Mouse (Mus musculus) kidney, adult 8-10 months (tissue): ENCODE results near the gene Plekhm1.
"Not testable (repeated sequence)": the region's sequence is repeated elsewhere in the genome, so short reads cannot be mapped to it uniquely, and the experiment has no call there.

ENCODE experiments used
- DNase-seq, 2 experiments: peaks; one replicate each; pipeline ENCODE4 v3.0.0; 2022

Plekhm1 gene

DNA sequence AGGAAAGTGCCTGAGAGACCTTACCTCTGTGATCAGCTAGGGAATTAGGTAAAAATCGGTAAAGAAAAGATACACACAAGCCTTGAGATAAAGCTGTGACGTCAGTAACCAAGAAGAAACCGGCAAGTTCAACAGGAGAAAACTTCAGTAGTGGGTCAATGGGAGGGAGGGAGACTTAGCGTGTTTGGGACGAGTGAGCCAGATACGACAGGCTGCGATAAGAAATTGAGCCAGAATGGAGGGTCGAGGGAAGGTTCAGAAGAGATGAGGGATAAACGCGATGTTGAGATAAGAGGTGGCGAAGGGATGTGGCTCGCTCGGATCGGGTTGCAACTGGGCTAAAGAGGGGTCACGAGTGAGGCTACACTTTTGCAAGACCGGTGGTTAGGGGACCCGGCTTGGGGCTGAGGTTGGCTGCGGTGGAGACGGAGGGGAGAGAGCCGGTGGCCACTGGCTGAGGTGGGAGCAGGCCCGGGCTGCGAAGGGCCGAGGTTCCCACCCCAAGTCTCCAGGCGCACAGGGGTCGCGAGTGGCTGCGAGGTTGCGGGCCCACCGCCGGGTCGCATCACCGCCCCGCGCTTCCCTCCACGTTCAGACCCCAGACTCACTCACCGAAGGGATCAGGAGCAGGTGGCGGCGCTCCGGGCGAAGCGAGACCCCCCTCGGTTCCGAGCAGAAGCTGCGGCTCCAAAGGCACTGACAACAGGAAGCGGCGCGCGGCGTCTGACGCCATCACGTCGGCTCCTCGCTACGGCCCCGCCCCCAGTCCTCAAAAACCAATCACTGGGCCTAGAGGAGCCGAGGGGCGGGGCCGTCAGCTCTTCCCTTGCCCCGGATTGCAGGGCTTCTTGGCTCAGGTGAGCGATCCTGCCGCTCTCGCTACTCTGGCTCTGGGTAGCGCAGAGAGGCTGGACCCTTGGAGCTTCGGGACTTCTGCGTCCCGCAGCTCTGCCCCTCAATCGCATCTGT is at the start of gene Plekhm1:
Plekhm1 (minus strand) TSS at position 707 of the 969 bp plus-strand sequence.
- peak; percentile 95 to 97 for DNase-seq

DNA sequence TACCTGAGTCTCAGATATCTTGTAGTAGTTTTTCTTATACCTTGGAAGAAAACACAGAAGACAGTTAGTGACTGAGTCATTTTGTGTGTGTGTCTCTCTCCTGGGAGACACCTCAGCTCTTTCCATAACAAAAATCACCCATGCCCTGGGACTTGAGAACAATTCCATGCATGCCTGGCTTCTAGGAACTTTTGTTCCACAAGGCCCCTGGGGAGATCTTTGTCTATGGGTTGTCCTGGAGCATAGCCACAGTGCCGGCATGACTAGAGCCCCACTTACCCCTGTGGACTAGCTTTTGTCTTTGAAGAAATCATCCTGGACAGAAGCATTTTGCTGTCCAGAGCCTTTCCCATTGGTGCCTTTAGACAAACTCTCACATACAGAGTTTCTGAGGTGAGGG is 38.6 kb upstream of the Plekhm1 start:
- not testable (repeated sequence) for DNase-seq

GRCm38 (mm10) chr11:103449721-103450120 is 37.2 kb upstream of the Plekhm1 start:
- DNase-seq, result not testable (repeated sequence)

DNA sequence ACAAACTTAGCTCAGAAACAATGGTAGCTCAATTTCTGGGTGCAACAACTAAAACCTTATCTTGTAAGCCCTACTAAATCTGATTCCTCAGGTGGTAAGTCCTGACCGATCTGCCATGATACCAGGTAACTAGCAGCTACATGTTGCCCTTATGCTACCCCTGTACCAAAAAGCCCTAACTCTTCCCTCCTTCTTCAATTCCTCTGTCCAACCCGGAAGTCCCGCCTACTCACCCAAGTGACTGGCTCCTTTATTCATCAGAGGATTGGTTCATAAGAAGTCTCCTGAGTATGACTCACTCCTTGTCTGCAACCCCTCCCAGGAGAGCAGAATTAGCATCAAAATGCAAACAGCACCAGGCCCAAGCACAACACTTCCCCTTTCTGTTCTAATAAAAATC is 31.2 kb upstream of the Plekhm1 start:
- DNase-seq, result no peak

GRCm38 (mm10) chr11:103436282-103436681 is 23.8 kb upstream of the Plekhm1 start:
- DNase-seq, result no peak

- DNase-seq, result no peak
Observed at GRCm38 (mm10) chr11:103425031-103425430, 12.5 kb upstream of the Plekhm1 start.

- no peak for DNase-seq
Observed at GRCm38 (mm10) chr11:103419667-103420066, 7.2 kb upstream of the Plekhm1 start.

DNA sequence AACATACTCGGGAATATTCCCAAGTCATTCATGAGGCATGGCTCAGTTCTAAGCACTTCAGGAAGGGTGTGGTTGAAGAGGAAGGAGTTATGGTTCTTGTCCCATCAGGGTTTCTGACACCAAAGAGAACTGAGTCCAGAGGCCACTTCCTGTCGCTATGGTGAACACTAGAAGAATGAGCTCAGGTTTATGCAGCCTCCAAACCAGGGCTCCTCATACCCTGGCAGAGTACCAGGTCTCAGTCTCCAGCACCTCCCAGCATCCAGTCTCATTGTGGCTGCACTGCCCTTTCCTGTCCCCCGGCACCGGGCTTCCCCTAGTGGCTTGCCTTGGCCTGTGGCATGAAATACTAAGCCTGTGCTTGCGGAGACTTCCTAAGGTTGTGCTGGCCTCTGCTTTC is 6.7 kb upstream of the Plekhm1 start:
- peak; percentile 18 to 34 for DNase-seq

GRCm38 (mm10) chr11:103413516-103413915 is 1.0 kb upstream of the Plekhm1 start:
- no peak for DNase-seq

DNA sequence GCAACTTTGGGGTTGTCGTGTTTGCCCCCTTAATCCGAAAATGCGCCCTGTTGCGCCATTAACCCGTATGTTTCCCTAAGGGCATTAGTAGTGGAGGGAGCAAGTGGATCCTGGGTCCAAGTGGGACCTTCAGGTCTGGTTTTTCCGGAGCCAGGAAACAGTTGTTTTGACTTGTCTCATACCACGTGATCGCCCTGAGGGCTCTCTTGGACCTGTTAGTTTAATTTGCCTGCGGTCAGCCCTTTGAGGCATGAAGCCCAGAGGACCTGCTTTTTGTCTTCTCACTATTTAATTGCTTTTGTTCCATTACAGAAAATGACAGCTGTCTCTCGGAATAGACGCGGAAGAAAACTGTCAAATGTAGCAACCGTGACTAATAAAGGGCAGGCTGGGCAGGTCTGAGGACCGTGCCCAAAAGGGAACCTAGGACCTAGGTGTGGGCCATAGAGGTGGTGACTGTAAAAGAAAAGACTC is 500 bp upstream of the Plekhm1 start:
- DNase-seq, result peak in 1 of 2 experiments; percentile 66

GRCm38 (mm10) chr11:103411301-103411700 is 1.2 kb downstream of the Plekhm1 start:
- no peak for DNase-seq

DNA sequence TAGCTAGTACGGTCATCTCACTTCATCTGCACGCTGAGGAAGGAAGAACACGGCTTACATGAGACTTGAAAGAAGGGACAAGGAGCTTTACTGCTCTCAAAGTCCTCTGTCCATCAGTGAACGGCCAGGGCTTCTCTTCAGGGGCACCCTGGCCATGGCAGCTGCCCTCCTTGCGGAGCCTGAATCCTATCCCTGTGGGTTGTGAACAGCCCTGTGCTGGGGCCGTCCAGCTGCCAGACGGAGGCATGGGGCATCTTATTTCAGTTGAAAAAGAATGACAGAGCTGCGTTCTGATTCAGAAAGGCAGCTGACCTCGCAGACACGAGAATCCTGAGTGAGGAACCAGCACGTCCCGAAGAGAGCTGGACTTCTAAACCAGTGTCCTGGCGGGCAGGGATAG is 3.6 kb downstream of the Plekhm1 start:
- no peak for DNase-seq

GRCm38 (mm10) chr11:103407136-103407535 is 5.4 kb downstream of the Plekhm1 start:
- not testable (repeated sequence) for DNase-seq

- DNase-seq, result peak; percentile 89 to 91
Observed at GRCm38 (mm10) chr11:103406551-103406950, 5.9 kb downstream of the Plekhm1 start.

DNA sequence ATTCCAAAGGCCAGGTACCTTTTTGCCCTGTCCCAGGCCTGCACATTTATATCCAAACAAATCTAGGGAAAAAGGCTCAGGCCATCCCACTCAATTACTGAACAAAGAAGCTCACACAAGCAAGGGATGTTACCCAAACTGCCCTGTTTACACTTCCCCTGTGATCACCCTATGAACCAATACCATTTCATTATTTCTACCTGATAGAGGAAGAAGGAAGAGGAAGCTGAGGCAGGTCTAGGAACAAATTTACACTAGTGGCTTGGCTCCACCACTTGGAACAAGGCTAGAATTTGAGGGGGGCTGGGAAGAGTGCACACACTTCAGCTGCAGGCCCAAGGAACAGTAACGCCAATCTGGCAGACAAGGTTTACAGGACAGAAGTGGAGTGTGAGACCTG is 6.7 kb downstream of the Plekhm1 start:
- DNase-seq, result no peak

DNA sequence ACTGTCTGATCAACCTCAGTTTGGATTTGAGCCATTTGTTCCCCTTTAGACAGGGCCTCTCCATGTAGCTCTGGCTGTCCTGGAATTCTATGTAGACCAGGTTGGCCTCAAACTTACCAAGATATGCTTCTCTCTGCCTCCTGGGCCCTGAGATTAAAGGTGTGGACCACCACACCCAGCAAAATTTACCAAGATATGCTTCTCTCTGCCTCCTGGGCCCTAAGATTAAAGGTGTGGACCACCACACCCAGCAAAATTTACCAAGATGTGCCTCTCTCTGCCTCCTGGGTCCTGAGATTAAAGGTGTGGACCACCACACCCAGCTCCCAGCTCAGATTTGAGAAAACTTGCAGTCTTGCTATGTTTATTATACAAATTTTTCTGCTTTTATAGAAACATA is 7.9 kb downstream of the Plekhm1 start:
- no peak for DNase-seq

DNA sequence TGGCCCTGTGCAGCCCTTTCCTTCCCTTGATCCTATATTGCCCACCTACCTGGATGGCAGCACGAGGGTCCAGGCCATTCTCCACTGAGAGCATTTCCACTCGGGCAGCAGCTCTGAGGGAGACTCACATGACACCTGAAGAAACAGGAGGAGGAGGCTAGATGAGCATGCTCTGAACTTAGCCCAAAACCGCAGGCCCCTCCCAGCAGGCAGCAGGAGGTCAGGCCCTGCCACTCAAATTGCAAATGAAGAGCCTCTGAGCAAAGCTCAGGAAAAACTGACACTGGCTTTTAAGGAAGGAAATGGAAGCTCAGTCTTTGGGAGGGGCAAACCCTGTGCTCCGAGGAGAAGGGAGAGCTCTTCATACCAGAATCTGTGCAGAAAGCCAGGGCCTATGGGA is 8.7 kb downstream of the Plekhm1 start:
- peak; percentile 74 to 78 for DNase-seq

DNA sequence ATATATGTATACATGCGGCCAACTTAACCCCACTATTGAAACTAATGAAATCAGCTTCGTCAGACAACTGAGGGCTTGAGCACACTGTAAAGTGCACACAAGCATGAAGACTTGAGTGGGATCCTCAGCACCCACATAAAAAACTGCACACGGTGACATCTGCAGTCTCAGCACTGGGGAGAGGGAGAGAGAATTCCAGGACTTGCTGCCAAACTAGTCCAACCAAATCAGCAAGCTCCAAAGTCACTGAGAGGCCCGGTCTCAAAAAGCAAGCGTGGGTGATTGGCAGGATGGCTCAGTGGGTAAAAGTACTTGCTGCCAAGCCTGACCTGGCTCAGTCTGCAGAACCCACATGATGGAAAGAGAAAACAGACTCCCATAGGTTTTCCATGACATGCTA is 9.7 kb downstream of the Plekhm1 start:
- DNase-seq, result no peak

- peak; percentile 64 to 73 for DNase-seq
Observed at GRCm38 (mm10) chr11:103402198-103402597, 10.3 kb downstream of the Plekhm1 start.

DNA sequence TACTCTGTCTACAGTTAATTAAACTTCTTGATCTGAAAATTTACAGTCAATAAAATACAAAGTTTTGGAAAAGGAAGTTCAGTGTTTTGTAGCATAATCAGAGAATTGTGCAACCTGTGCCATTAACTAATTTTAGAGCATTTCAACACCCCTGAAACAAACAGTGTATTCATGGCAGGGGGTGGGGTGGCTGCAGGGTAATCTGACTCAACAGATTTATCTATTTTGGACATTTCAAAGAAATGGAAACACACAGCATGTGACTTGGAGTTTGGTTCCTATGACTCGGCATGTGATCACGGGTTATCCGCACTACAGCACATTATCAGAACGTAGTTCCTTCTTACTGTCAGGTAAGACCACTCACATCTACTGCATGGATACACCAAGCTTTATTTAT is 12.5 kb downstream of the Plekhm1 start:
- no peak for DNase-seq

- peak in 1 of 2 experiments; percentile 19 for DNase-seq
Observed at GRCm38 (mm10) chr11:103399050-103399449, 13.4 kb downstream of the Plekhm1 start.

DNA sequence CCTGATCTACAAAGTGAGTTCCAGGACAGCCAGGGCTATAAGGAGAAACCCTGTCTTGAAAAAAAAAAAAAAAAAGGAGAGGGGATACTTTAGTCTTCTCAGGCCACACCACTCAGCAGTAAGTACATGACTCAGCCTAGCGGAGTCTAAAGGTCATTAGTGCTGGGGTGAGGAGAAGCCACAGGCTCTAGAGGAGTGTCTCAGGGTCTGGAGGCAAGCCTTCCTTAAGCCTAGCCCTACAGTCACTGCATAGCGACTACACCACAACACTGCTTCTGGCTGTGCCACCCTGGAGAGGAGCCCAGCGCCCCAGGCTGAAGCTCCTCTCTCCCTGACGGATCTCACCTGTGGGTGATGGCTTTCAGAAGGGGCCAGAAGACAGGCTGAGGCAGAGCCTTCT is 15.8 kb downstream of the Plekhm1 start:
- DNase-seq, result peak in 1 of 2 experiments; percentile 25

DNA sequence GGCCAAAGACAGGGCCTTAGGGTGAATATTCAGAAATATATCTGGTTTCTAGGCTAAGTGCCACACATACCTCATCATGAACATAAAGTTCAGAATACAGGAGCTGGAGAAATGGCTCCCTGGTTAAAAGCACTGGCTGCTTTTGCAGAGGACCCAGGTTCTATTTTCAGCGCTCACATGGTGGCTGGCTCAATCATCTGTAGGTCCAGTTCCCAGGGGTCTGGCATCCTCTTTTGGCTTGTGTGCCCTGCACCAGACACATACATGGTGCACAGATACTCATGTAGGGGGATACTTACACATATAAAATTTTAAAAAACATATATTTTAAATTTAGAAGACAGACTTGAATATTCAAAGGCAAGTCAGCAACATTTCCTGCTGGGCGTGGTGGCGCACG is 16.3 kb downstream of the Plekhm1 start:
- no peak for DNase-seq

DNA sequence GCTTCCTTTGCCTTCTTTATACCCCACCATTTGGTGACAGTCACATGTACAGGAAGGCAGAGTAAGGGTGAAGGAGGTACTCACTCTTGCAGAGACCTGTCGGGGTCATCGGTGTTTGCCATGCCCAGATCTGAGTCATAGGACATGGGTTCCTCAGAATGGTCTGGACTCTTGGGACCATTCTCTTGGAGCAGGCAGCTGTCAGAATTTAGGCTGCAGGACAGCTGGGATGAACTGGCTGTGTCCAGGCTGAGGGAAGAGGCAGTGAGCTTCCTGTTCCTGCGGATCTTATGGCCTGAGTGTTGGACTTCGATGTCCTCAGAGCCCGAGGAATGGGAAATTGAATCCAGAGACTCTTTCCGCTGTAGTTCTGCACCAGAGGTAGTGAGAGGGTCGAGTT is 17.9 kb downstream of the Plekhm1 start:
- DNase-seq, result no peak
